Mouse (Mus musculus) lung, embryonic 15.5 days (tissue): ENCODE results near the gene Plxna1. TPM values are rescaled to one million over a fixed set of nuclear protein-coding genes. Genes with fewer than 3 reads are reported as not detected.

Source experiments
- polyA plus RNA-seq: library from polyadenylated mRNA; unstranded; fragments of >200 nt; fragmentation: Nextera tagmentation; extraction: Ambion mirVana; gene quantifications from 2 replicates; pipeline ENCODE4 v1.2.1, GENCODE M21; 2015

Plxna1 gene
- polyA plus RNA-seq, 1 experiment from 2014 or later, result 25.1 TPM

Other genes starting within 250 kb of the Plxna1 start
- 60.8 and 62.1 TPM in 2 replicates for gene Chchd6, start 233.0 kb upstream of the Plxna1 start, polyA plus RNA-seq